Comparison of ENCODE assay signal across 8 mouse cellular contexts in the genomic region with DNA sequence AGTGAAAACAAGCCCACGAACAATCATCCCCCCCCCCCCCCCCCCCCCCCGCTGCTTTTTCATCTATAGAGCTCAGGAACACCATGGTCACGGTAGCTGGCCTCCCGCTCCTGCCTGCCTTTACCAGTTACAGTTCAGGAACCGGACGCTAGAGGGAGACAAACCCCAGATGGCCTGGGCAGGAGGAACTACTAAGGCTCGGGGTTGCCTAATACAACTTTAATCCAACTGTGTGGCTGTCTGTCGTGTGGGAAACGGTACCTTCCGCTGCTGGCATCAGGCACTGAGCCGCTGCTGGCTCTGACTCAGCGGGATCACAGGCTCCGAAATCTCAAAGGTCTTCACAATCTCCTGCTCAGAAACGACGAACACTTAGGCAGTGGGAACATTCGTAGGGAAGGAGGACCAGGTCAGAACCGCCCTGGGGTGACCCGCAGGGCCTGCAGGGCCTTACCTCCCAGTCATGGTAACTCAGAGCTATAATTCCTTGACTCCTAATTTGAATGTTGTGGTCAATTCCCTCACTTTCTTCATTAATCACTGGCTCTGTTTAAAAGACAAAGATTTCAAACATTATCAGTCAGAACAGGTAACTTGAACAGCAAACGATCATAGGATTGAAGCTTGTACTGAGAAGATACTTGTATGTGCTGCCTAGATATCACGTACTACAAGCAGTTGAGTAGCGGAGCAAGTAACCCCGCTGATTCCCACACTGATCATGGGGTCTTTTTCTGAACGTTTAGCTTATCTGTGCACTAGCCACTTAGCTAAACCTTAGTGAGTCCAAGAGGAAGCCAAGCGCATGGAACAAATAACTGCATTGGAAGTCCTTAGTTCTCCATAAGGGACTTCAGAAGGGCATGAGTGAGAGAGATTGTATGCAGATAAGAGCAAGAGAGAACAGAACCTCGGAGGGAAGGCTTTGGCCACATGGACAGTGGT. TPM values are rescaled to one million over a fixed set of nuclear protein-coding genes. Genes with fewer than 3 reads are reported as not detected.
DNase-seq lines count a peak whose midpoint lies in the region; ATAC-seq lines count a peak whose summit lies in the region.

No protein-coding gene starts in this region.

- no peaks in the 10 kb centered on the region for H3K27me3 ChIP-seq in intestine, embryonic 14.5 days (replicated peaks; ENCODE audit: control insufficient read depth, insufficient read depth, low read length)

- H3K4me1 ChIP-seq in intestine, embryonic 14.5 days (replicated peaks; ENCODE audit: control insufficient read depth, insufficient read depth, low read length): no peaks in the 10 kb centered on the region

- H3K27ac ChIP-seq in intestine, embryonic 14.5 days (ENCODE audit: low read depth): no peak overlapping the region

- peaks cover 67% of the 10 kb centered on the region for H3K36me3 ChIP-seq in intestine, embryonic 14.5 days (ENCODE audit: control insufficient read depth, insufficient read depth, low read length)

- no peaks in the 10 kb centered on the region for H3K9me3 ChIP-seq in intestine, embryonic 14.5 days (ENCODE audit: control insufficient read depth, low read length)

- H3K4me3 ChIP-seq in intestine, embryonic 14.5 days (ENCODE audit: low read depth, low read length): no peak overlapping the region

- H3K9ac ChIP-seq in intestine, embryonic 14.5 days (ENCODE audit: low read length): no peak overlapping the region

- intact Hi-C loops in gastrocnemius, postnatal 36 days (cut with DNase I): loop anchor here (5.0 kb wide), 1 partner anchor 69 kb away; no protein-coding TSS in a partner anchor
- intact Hi-C loops in left cerebral cortex, postnatal 10 days (cut with DNase I): loop anchor here (5.0 to 10.0 kb wide), 2 partner anchors 229 to 381 kb away; no protein-coding TSS in a partner anchor

- 52% methylated on average over 25 of the region's 25 CpGs for WGBS in intestine, embryonic 14.5 days

- ATAC-seq in intestine, embryonic 14.5 days (replicated peaks; ENCODE audit: low FRiP score, low TSS enrichment, low read depth): peak; percentile 66

- no peak overlapping the region for H3K4me2 ChIP-seq in intestine, embryonic 14.5 days (ENCODE audit: low read length)

- peak; percentile 92 for DNase-seq in adipocyte (ENCODE audit: low spot score)
- DNase-seq in embryo, embryonic 10.5 days (ENCODE audit: low spot score): peak; percentile 90
- DNase-seq in gastrocnemius, postnatal 36 days: peak; percentile 73 to 88
- DNase-seq in intestine, embryonic 14.5 days (ENCODE audit: low spot score): peak; percentile 96
- peak; percentile 81 to 88 for DNase-seq in left cerebral cortex, postnatal 10 days (ENCODE audit: extremely low spot score in 1 of 2, low spot score in 2 of 2)
- peak; percentile 87 for DNase-seq in mesoderm, embryonic 11.5 days (ENCODE audit: low read depth, low spot score)
- DNase-seq in right cerebral cortex, postnatal 25 days: peak; percentile 81
- peak; percentile 86 to 88 for DNase-seq in urinary bladder, postnatal 36 days (ENCODE audit: low spot score in 2 of 2)

RNA-seq across cellular contexts. Expression of a gene that starts 13.4 kb away (rescaled TPM):
- total RNA-seq in gastrocnemius, postnatal 36 days (2021): 10 to 100 TPM; 29.9 to 31.5 TPM
- 63.1 and 64.2 TPM in 2 replicates for polyA plus RNA-seq in intestine, embryonic 14.5 days (2014; fragmentation: Nextera tagmentation; extraction: Ambion mirVana)
- total RNA-seq in left cerebral cortex, postnatal 10 days (2021): 10 to 100 TPM; 56.0 to 56.9 TPM

RNA-seq across cellular contexts. Expression of a gene that starts 39.3 kb away (rescaled TPM):
- total RNA-seq in gastrocnemius, postnatal 36 days (2021): 10 to 100 TPM; 24.8 to 27.0 TPM
- polyA plus RNA-seq in intestine, embryonic 14.5 days (2014; fragmentation: Nextera tagmentation; extraction: Ambion mirVana): 173 and 178 TPM in 2 replicates
- total RNA-seq in left cerebral cortex, postnatal 10 days (2021): 10 to 100 TPM; 29.1 to 30.4 TPM

RNA-seq across cellular contexts. Expression of a gene that starts 43.6 kb away (rescaled TPM):
- total RNA-seq in gastrocnemius, postnatal 36 days (2021): 100 to 1,000 TPM; 495 to 686 TPM
- 33.7 and 38.4 TPM in 2 replicates for polyA plus RNA-seq in intestine, embryonic 14.5 days (2014; fragmentation: Nextera tagmentation; extraction: Ambion mirVana)
- total RNA-seq in left cerebral cortex, postnatal 10 days (2021): 10 to 100 TPM; 79.4 to 81.9 TPM

Comparison
In these comparisons a context has a peak if more than half of its experiments do, and no peak if none do; other contexts are left out.
1. RNA of a gene that starts 43.6 kb away (total RNA-seq): 495 to 686 TPM in gastrocnemius, postnatal 36 days; 79.4 to 81.9 TPM in left cerebral cortex, postnatal 10 days; every median in the first group is over 4 times any median in the second.
2. Peak in every context shown above with its lines, with median percentiles within 50 percentile points of each other: DNase-seq.